16 mouse cellular contexts compared by ENCODE assay signal in the genomic region with DNA sequence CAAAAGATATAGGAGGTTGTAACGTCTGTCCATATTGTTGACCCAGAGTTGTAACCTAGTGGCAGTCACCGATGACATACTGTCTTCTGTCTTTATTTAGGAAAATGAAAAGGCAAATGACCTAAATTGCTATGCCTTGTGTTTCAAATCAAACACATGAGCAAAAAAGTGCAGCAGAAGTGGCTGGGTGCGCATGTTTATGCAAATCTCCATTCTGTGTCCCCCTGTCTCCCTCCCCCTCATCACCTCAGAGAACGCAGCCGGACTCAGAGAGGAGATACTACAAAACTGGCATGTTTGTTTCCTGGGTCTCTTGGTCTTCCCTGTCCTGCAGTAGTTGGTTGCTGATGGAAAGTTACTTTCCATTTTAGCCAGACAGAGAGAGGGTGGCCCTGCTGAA.
"Had no signal": no experiment of that assay in that cellular context is flagged by ENCODE, and none has a peak within 500 bp of the region (broad histone marks: within the 10 kb centered on the region; RNA-seq: fewer than 3 reads in every experiment).

No protein-coding gene starts in this region.

- ATAC-seq: inflammation-experienced regulatory T-cells, adult 6 months; intestine, embryonic 16.5 days; lung, postnatal 0 days; midbrain, embryonic 15.5 days had no signal

- H3K27me3 ChIP-seq: limb, embryonic 12.5 days; limb, embryonic 15.5 days; midbrain, embryonic 12.5 days; midbrain, embryonic 15.5 days; neural tube, embryonic 13.5 days had no signal

- H3K9me3 ChIP-seq: limb, embryonic 15.5 days; midbrain, embryonic 12.5 days; midbrain, embryonic 15.5 days; neural tube, embryonic 13.5 days had no signal

- H3K36me3 ChIP-seq: limb, embryonic 12.5 days; limb, embryonic 15.5 days; midbrain, embryonic 12.5 days; midbrain, embryonic 15.5 days; neural tube, embryonic 13.5 days had no signal

- H3K4me1 ChIP-seq: limb, embryonic 12.5 days; midbrain, embryonic 12.5 days; midbrain, embryonic 15.5 days; neural tube, embryonic 13.5 days had no signal

- DNase-seq: kidney, adult 18-20 months; kidney, adult 9 months; kidney, postnatal 14 days; kidney, postnatal 4 days; left cerebral cortex, postnatal 4 days; lung, embryonic 14.5 days; thymus, postnatal 36 days had no signal

- H3K4me2 ChIP-seq: limb, embryonic 12.5 days; limb, embryonic 15.5 days; lung, embryonic 14.5 days; midbrain, embryonic 12.5 days; midbrain, embryonic 15.5 days; neural tube, embryonic 13.5 days had no signal

- H3K27ac ChIP-seq: limb, embryonic 12.5 days; limb, embryonic 15.5 days; midbrain, embryonic 12.5 days; midbrain, embryonic 15.5 days; neural tube, embryonic 13.5 days had no signal

- H3K9ac ChIP-seq: limb, embryonic 12.5 days; limb, embryonic 15.5 days; lung, embryonic 14.5 days; midbrain, embryonic 12.5 days; midbrain, embryonic 15.5 days; neural tube, embryonic 13.5 days had no signal

- H3K4me3 ChIP-seq: limb, embryonic 12.5 days; limb, embryonic 15.5 days; midbrain, embryonic 12.5 days; midbrain, embryonic 15.5 days; myocyte; neural tube, embryonic 13.5 days had no signal
